8 mouse cellular contexts compared by ENCODE assay signal in the genomic region with DNA sequence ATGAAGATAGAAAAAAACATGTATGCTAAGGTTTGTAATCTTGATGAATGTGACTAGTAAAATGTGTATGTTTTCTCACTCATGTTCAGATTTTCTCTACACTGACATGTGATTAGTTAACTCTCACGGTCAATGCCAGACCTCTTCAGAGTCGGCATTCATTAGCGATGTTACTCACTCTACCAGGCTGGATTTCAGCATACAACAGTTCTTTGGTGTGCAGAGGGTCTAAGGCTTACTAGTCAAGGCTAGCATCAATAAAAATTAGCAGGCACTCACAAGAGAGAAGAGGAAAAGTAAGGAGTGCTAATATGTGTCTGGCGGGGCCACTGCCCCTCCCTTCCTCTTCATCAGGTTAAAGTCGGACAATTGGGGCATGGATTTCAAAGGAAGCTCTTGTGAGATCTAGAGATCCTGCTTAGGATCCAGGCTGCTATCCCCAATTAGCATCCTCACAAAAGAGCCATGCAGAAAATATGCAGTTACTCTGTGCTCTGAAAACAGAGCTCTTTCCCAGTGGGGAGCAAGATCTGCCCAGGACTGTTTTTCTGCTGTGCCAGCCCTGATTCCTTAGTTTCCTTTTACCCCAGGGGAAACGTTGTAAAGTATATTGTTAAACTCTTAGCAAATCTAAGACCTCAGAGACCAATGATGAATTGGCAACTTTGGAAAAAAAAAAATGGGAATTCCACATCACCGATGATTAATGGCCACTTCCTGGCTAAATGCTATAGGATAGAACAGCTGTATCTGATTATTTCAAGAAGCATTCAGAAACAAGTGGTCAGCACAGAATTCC. TPM values are rescaled to one million over a fixed set of nuclear protein-coding genes. Genes with fewer than 3 reads are reported as not detected.
DNase-seq lines count a peak whose midpoint lies in the region; ATAC-seq and TF ChIP-seq lines count a peak whose summit lies in the region.

No protein-coding gene starts in this region.

- no peak overlapping the region for H3K9ac ChIP-seq in kidney, embryonic 16.5 days (replicated peaks; ENCODE audit: low read length)
- no peak overlapping the region for H3K9ac ChIP-seq in hindbrain, embryonic 15.5 days
- H3K9ac ChIP-seq in lung, postnatal 0 days (replicated peaks; ENCODE audit: low read depth) = no peak overlapping the region

- TF ChIP-seq POLR2A in kidney, adult 2 months (IDR thresholded peaks at IDR 0.05; ENCODE audit: low read depth, low read length) = no peak

- H3K9me3 ChIP-seq in kidney, embryonic 16.5 days (ENCODE audit: low read length) = no peaks in the 10 kb centered on the region
- no peaks in the 10 kb centered on the region for H3K9me3 ChIP-seq in embryonic facial prominence, embryonic 10.5 days
- H3K9me3 ChIP-seq in hindbrain, embryonic 15.5 days = no peaks in the 10 kb centered on the region
- H3K9me3 ChIP-seq in lung, postnatal 0 days (ENCODE audit: low read length) = no peaks in the 10 kb centered on the region

- peaks cover 13% of the 10 kb centered on the region for H3K4me1 ChIP-seq in kidney, embryonic 16.5 days (ENCODE audit: insufficient read depth, low read length)
- no peaks in the 10 kb centered on the region for H3K4me1 ChIP-seq in kidney, adult 2 months (ENCODE audit: control insufficient read depth, insufficient read depth, low read length)
- peaks cover 29% of the 10 kb centered on the region for H3K4me1 ChIP-seq in embryonic facial prominence, embryonic 10.5 days
- H3K4me1 ChIP-seq in hindbrain, embryonic 15.5 days (replicated peaks) = peaks cover 15% of the 10 kb centered on the region
- H3K4me1 ChIP-seq in lung, postnatal 0 days (ENCODE audit: insufficient read depth, low read depth, low read length) = peaks cover 5% of the 10 kb centered on the region; the same call in 1 of the 2 replicates

- H3K4me3 ChIP-seq in kidney, embryonic 16.5 days (ENCODE audit: low read length) = no peak overlapping the region
- no peak overlapping the region for H3K4me3 ChIP-seq in kidney, adult 2 months (ENCODE audit: insufficient read depth, low read depth, low read length)
- H3K4me3 ChIP-seq in embryonic facial prominence, embryonic 10.5 days = peak overlapping the region; percentile 29; the same call in 1 of the 2 replicates
- no peak overlapping the region for H3K4me3 ChIP-seq in hindbrain, embryonic 15.5 days
- no peak overlapping the region for H3K4me3 ChIP-seq in lung, postnatal 0 days (ENCODE audit: low read depth, low read length)

- no peaks in the 10 kb centered on the region; the same call in none of the 2 replicates for H3K36me3 ChIP-seq in kidney, embryonic 16.5 days (ENCODE audit: insufficient read depth, low read length)
- H3K36me3 ChIP-seq in kidney, adult 2 months (ENCODE audit: control insufficient read depth, insufficient read depth, low read length) = no peaks in the 10 kb centered on the region
- peaks cover 29% of the 10 kb centered on the region for H3K36me3 ChIP-seq in embryonic facial prominence, embryonic 10.5 days (replicated peaks)
- no peaks in the 10 kb centered on the region for H3K36me3 ChIP-seq in hindbrain, embryonic 15.5 days
- H3K36me3 ChIP-seq in lung, postnatal 0 days (ENCODE audit: insufficient read depth, low read length) = no peaks in the 10 kb centered on the region

- WGBS in kidney, embryonic 16.5 days = 33% methylated on average over 7 of the region's 7 CpGs
- 39% methylated on average over 7 of the region's 7 CpGs for WGBS in kidney, adult 2 months
- WGBS in embryonic facial prominence, embryonic 10.5 days = 17% methylated on average over 7 of the region's 7 CpGs
- WGBS in hindbrain, embryonic 15.5 days = 14% methylated on average over 7 of the region's 7 CpGs
- 45% methylated on average over 7 of the region's 7 CpGs for WGBS in lung, postnatal 0 days

- ATAC-seq in kidney, embryonic 16.5 days (ENCODE audit: low FRiP score, low TSS enrichment) = no peak; the same call in 1 of the 2 replicates
- ATAC-seq in hindbrain, embryonic 15.5 days (ENCODE audit: low FRiP score, low read depth) = no peak
- no peak for ATAC-seq in lung, postnatal 0 days

- 0 out of 2 replicates have a peak overlapping the region, but pooled peaks have one; percentile 35 for H3K4me2 ChIP-seq in kidney, embryonic 16.5 days (replicated peaks; ENCODE audit: low read depth, low read length)
- H3K4me2 ChIP-seq in hindbrain, embryonic 15.5 days = peak overlapping the region; percentile 39
- H3K4me2 ChIP-seq in lung, postnatal 0 days (replicated peaks; ENCODE audit: low read depth, low read length) = no peak overlapping the region

- no peaks in the 10 kb centered on the region for H3K27me3 ChIP-seq in kidney, embryonic 16.5 days (ENCODE audit: insufficient read depth, low read length)
- H3K27me3 ChIP-seq in kidney, adult 2 months (replicated peaks; ENCODE audit: control insufficient read depth, insufficient read depth, low read length) = no peaks in the 10 kb centered on the region
- H3K27me3 ChIP-seq in embryonic facial prominence, embryonic 10.5 days (replicated peaks; ENCODE audit: low read depth, poor library complexity, severe bottlenecking) = no peaks in the 10 kb centered on the region
- no peaks in the 10 kb centered on the region for H3K27me3 ChIP-seq in hindbrain, embryonic 15.5 days
- H3K27me3 ChIP-seq in lung, postnatal 0 days (replicated peaks; ENCODE audit: insufficient read depth, low read length) = no peaks in the 10 kb centered on the region

- no peak for DNase-seq in kidney, adult 2 months
- peak; percentile 26 for DNase-seq in embryonic facial prominence, embryonic 10.5 days (ENCODE audit: low spot score)
- DNase-seq in neural tube, embryonic 10.5 days (ENCODE audit: extremely low spot score, low spot score) = peak; percentile 38
- no peak for DNase-seq in layer of hippocampus, postnatal 25 days (ENCODE audit: extremely low spot score in 1 of 2, low spot score in 1 of 2)
- DNase-seq in lung, postnatal 0 days (ENCODE audit: low spot score) = no peak
- DNase-seq in layer of hippocampus, postnatal 36 days = no peak

- no peak for TF ChIP-seq EP300 in lung, postnatal 0 days (IDR thresholded peaks at IDR 0.05)

- H3K27ac ChIP-seq in kidney, embryonic 16.5 days (ENCODE audit: low read length) = peak overlapping the region; percentile 9
- no peak overlapping the region for H3K27ac ChIP-seq in kidney, adult 2 months (ENCODE audit: insufficient read depth, low read depth, low read length)
- H3K27ac ChIP-seq in embryonic facial prominence, embryonic 10.5 days (replicated peaks) = peak overlapping the region; percentile 75
- H3K27ac ChIP-seq in hindbrain, embryonic 15.5 days (replicated peaks) = peak overlapping the region; percentile 72
- no peak overlapping the region for H3K27ac ChIP-seq in lung, postnatal 0 days (ENCODE audit: low read length)

- TF ChIP-seq CTCF in kidney, adult 2 months (conservative IDR thresholded peaks at IDR 0.05; ENCODE audit: insufficient read depth, insufficient read length, low read depth, low read length) = no peak
- TF ChIP-seq CTCF in lung, postnatal 0 days (IDR thresholded peaks at IDR 0.05) = no peak

RNA-seq across cellular contexts. Expression of a gene that starts 15.8 kb away (rescaled TPM):
- polyA plus RNA-seq in kidney, embryonic 16.5 days (2015; fragmentation: Nextera tagmentation; extraction: Ambion mirVana) = 49.2 and 54.2 TPM in 2 replicates
- polyA plus RNA-seq in kidney, adult 2 months (2012; rRNA removed) = 4.2 and 7.5 TPM in 2 replicates
- 28.5 and 35.9 TPM in 2 replicates for polyA plus RNA-seq in embryonic facial prominence, embryonic 10.5 days (2016; fragmentation: Nextera tagmentation; extraction: Ambion mirVana)
- polyA plus RNA-seq in hindbrain, embryonic 15.5 days (2015; fragmentation: Nextera tagmentation; extraction: Ambion mirVana) = 36.2 TPM in 2 replicates
- total RNA-seq in layer of hippocampus, postnatal 25 days (2021) = 10 to 100 TPM; 21.8 to 26.7 TPM
- 54.1 and 55.0 TPM in 2 replicates for polyA plus RNA-seq in lung, postnatal 0 days (2015; fragmentation: Nextera tagmentation; extraction: Ambion mirVana)
- total RNA-seq in layer of hippocampus, postnatal 36 days (2021) = 10 to 100 TPM; 20.7 to 24.3 TPM

Comparison
In these comparisons a context has a peak if more than half of its experiments do, and no peak if none do; other contexts are left out.
1. H3K27ac ChIP-seq: peak in kidney, embryonic 16.5 days (single experiment), embryonic facial prominence, embryonic 10.5 days (single experiment) and hindbrain, embryonic 15.5 days (single experiment); none in kidney, adult 2 months (single experiment) and lung, postnatal 0 days (single experiment).
2. DNase-seq: peak in embryonic facial prominence, embryonic 10.5 days (single experiment) and neural tube, embryonic 10.5 days (single experiment); none in kidney, adult 2 months (single experiment), layer of hippocampus, postnatal 25 days (0 of 2), lung, postnatal 0 days (single experiment) and layer of hippocampus, postnatal 36 days (0 of 2).